Mouse (Mus musculus) thymus, postnatal 4 days (tissue): ENCODE measurements at regions not wholly inside any gene's neighbourhood (a gene's known extent, or its start where the extent isn't known, plus 50 kb on each side); places are given as distances from the start of the nearest gene placed in this dataset.

ENCODE experiments used
- DNase-seq: peaks from one replicate; pipeline ENCODE4 v3.0.0; 2021

GRCm38 (mm10) chr2:131801212-131801611, 58.3 kb downstream of the Erv3 start:
- DNase-seq, result no peak

GRCm38 (mm10) chr2:131800126-131800894, 59.2 kb downstream of the Erv3 start:
- DNase-seq, result no peak

DNA sequence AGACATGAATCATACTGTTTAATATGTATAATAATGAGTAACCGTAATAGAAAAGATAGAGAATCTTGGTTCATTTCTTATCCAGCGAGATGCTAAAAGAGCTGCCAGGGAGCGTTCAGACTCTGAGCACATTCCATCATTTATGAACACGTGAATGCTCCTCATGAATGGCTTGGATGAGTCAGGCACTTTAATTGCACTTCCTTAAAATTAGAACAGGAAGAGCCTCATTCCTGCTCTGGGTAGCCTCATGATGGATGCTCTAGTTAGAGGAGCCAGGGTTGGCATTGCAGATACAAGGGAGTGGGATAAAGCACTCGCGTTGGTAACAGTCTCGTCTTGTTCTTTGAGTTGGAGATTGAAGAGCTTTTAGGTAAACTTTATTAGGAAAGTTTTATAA, 60.1 kb downstream of the Erv3 start:
- DNase-seq, result no peak

DNA sequence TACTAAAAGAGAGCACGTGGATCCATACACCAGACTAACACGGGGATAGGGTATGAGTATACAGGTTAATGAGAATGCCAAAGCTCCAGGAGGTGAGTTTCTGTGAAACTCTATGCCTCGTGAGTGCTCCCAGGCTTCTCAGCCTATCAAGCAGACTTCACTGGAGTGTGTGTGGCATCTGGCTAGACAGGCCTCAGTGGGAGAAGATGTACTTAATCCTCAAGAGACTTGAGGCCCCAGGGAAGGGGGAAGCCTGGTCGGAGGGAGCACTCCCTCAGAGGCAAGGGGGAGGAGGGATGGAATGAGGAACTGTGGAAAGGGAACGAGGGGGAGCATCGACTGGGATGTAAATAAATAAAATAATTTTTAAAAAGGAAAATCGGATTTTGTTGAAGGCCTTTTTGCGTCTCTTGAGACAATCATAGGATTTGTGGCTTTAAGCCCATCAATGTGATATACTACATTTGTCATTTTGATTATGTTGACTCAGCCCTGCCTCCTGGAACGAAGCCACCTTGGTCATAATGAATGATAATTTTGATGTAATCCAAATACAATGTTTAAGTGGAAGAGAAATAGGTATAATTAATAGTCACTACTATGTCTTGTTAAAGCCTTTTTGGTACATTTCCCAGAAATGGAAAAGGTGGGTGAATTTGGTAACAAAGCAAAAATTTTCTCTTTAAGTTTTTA, 62.4 kb downstream of the Erv3 start:
- no peak for DNase-seq

DNA sequence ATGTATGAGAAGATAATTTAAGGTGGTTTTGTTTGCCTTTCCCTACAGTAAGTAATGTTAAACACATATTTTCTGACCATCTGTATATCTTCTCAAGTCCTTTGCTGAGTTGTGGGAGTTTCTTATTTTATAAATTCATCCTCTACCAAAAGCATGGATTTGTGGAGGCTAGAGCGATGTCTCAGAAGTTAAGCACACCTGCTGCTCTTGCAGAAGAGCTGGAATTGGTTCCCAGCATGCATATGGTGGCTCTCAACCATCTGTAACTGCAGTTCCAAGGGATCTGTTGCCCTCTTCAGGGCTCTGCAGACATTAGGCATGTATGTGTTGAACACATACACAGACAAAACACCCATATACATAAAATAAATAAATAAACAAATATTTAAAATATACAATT, 84.2 kb downstream of the Erv3 start:
- no peak for DNase-seq

GRCm38 (mm10) chr2:131773691-131774090, 85.9 kb downstream of the Erv3 start:
- no peak for DNase-seq

GRCm38 (mm10) chr2:131772163-131772562, 87.4 kb downstream of the Erv3 start:
- no peak for DNase-seq

DNA sequence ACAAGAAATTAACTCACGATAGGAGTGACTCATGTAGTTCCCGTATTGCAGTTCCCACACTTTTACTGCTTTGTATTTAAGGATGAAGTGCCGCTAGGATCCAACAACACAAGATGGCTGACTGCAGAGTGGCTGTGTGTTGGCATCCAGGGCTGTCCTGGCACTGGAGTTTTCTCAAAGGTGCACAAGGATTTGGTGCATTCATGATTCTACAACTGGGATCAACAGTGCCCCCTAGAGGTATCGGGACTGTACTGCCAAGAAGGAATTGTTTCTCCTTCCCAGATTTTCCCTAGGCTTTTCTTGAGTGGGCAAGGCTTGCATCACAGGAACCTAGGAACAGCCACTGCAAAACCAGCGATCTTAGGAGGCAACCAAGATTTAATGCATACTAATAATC, 88.7 kb downstream of the Erv3 start:
- DNase-seq, result peak; percentile 15

GRCm38 (mm10) chr2:131769656-131770210, 89.8 kb downstream of the Erv3 start:
- DNase-seq, result no peak

- DNase-seq, result no peak
Measured at GRCm38 (mm10) chr2:131766500-131766899, 93.0 kb downstream of the Erv3 start.

DNA sequence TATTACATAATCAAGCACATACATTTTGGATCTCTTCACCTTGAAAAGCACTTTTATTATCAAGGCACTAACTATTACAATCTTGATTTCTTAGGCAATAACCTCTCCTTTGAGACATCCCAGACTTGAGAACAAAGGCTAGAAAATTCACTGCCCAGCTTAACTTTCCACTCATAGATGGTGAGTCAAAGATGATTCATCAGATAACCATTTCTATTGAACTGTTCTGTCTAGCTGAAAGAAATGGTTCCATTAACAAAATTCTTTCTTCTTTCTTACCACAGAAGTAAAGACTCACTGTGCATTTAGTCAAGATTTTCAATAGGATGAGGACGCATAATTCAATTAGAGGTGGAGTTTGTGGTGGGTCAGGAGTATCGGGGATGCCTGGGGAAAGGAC, 98.0 kb downstream of the Erv3 start:
- no peak for DNase-seq

DNA sequence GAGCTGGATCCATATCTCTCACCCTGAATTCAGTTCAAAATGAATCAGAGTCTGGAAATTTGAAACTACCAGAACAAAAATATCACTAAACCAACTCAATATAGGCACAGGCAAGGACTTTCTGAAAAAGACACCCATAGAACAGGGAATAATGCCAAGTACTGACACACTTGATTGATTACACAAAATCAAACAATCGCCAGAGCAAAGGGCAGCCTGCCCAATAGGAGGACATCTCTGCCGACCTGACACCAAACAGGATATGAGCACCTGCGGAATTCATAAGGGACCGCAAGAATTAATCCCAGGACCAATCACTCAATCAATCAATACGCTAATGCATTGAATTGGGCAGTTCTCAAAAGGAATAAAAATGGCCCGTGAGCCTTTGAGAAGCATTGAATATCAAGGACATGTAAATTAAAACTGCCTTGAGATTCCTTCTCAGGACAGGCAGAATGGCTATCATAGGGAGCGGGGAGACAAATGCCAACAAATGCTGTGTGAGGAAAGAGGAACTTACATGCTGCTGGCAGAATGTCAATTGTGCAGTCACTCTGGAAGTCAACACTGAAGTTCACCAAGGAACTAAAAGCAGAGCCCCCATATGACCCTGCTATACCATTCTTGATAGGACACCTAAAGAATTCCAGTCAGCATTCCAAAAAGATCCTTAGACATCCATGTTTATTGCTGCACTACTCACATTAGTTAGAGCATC, 102.2 kb downstream of the Erv3 start:
- DNase-seq, result no peak

DNA sequence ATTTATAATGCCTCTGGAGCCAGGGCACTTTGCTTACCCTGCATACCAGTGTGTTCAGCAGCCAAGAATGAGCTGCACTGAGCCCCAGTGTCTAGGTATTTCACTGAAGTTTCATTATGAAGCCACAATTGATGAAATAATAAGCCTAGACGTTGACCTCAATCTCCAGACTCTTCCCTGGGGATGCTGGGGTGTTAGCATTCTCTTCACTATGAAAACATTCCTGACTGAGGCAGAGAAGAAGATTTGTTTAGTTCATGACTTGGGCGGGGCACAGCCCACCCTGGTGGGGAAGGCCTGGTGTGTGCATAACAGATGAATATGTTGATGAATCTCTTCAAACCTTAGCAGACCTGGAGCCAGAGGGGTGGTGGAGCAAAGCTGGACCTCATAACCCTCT, 104.4 kb downstream of the Erv3 start:
- no peak for DNase-seq

DNA sequence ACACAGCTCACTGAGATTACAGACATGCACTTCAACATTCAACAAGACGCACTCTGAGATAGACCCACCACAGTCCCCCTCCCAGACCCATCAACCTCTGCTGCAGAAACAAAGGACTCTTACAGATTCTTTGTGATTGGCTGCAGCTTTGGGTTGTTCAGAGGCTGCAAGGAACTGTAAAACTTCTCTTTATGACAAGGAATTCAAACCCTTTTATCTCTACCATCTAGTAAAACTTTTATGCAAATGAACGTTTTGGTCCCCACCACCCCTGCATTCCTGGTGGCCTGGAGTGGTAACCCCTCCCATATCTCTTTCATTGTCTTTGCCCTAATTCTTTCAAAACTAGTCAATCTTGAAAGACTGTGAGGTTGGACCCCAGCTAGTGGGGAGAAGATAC, 106.1 kb downstream of the Erv3 start:
- DNase-seq, result no peak

DNA sequence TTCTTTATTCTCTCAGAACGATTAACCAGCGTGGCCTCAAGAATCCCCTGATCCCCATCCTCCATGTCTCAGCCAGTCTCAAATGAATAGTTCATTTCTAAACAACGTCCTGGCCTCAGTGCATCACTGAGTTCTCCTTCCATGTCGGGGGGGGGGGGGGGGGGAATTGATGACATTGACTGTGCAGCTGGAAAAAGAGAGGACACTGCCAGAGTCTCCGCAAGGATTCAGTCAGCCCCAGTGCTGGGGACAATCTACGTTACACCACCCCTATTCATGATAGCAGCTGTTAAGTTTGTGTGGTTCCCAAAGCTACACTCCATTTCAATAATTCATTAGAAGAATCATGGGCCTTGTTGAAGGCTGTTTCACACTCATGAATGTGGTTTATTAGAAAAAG, 108.9 kb downstream of the Erv3 start:
- DNase-seq, result no peak

- no peak for DNase-seq
Measured at GRCm38 (mm10) chr2:131750206-131750605, 109.3 kb downstream of the Erv3 start.

GRCm38 (mm10) chr2:131749746-131750145, 109.8 kb downstream of the Erv3 start:
- DNase-seq, result no peak

DNA sequence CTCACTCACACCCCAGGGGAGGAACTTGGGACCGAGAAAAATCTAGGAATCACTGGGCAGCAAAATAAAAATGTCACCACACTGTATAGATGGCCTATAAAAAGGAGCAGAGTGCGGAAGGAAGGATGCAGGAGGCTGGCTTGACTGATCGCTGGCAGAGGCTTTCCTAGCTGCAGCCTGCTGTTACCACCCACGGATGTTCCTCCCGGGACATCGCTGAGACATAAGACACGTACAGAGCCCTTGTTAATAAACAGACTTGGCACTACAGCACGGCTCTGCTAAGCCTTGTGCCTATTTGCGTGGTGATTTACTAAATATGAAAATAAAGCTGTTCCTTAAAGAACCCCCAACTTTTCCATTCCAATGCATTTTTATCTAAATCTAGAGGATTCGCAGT, 110.8 kb downstream of the Erv3 start:
- DNase-seq, result no peak

DNA sequence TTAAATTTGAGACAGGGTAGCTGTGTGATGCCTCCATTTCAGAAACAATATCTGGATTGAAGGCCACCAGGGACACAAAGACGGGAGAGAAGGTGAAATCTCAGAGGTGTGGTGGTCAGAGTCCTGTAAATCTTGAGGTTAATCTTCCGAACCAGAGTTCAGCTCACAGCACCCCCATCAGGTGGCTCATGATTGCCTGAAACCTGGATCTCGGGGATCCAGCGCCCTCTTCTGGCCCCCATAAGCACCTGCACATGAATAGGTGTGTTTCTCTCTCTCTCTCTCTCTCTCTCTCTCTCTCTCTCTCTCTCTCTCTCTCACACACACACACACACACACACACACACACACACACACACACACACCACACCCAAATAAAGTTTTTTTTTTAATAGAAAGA, 111.8 kb downstream of the Erv3 start:
- DNase-seq, result no peak

DNA sequence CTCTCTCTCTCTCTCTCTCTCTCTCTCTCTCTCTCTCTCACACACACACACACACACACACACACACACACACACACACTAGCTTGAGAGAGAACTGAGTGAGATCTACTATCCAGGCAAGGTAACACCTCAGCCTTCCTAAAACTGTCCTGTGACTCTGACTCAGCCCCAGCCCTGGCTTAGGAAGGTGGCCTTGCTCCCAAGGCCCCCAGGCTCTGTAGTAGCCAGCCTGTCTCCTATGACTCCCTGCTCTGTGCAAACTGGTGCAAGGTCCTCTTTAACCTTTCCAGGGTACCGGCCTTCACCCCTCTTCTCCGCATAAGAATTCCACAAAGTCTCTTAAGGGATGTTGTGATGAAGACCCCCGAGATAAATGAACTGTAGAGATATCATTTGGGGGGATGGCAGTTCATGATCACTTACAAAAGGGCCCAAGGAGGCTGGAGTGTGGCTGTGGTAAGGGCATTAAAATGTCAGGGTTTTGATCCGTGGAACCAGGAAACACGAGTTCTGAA, 114.1 kb downstream of the Erv3 start:
- DNase-seq, result no peak

DNA sequence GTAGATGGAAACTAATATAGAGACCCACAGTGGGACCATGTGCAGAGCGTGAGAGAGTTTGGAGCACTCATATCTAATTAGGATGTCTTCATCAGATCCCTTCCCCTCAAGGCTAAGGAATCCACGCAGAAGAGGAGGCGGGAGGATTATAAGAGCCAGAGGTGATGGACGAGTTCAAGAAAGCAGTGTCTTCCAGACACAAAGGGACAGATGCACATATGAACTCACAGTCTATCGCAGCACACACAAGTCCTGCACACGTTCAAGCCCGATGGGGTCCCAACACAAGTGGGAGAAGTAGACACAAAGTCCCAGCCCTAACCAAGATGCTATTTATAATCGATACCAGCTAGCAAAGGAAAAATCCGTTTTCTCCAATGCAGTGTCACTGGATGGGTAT, 114.6 kb downstream of the Erv3 start:
- no peak for DNase-seq

DNA sequence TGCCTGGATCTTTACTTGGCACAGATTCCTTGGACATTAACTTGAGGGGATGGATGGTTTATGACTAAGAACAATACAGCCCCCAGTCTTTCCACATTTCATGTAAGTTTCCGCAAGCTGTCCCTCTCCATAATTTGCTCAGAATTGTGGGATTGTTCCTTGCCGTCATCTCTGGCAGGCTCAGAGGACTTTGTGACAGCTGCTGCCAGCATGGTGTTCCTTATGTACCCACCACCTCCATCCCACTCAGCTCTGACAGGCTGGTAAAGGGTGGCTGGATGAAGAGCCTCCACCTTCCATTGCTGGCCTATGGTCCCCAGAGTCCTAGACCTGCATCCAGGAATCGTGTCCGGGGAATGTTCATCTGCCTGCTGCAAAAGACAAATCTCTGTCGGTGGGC, 119.1 kb downstream of the Erv3 start:
- DNase-seq, result no peak

DNA sequence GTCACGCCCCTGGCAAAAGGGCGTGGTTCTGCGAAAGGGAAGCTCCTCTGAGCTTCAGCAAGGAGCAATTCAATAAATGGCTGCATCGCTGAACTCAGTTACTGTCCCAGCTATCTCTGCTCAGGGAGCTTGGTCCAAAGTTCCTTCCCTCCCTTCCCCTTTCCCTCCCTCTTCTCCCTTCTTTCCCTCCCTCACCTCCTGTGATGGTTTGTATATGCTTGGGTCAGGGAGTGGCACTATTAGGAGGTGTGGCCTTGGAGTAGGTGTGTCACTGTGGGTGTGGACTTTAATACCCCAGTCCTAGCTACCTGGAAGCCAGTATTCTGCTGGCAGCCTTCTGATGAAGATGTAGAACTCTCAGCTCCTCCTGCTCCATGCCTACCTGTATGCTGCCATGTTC, 120.5 kb downstream of the Erv3 start:
- no peak for DNase-seq
